Mouse (Mus musculus) inflammation-experienced regulatory T-cells, adult 16 weeks (primary cell): ENCODE data around the gene Gm8159. TPM values are rescaled to one million over a fixed set of nuclear protein-coding genes. Genes with fewer than 3 reads are reported as not detected.

Experiments
- polyA plus RNA-seq: library from polyadenylated mRNA; unstranded; fragments of 100-300 nt; shearing (Covaris generic); gene quantifications from one replicate; pipeline ENCODE4 v1.2.1, GENCODE M21; 2017

Gene Gm8159
- polyA plus RNA-seq = not detected

DNA sequence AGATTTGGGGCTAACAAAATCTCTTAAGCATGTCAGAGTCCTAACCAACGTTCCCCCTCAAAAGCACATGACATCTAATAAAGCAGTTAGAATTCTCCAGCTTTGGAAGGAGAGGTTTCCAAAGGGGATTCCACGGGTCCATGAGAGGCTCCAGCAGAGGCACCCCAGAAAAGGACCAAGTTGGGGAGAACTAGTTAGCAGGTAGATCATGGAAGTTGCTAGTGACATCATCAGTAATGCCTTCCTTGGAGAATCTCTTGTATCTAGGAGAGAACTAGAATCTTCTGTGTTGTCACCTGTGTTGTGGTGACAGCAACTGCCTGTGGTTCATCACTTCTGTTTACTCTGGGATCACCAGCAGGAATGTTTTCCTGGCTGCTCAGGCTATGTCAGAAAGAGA lies at the start of gene Gm8159:
Gm8159 (plus strand) TSS at position 301 of the 400 bp plus-strand sequence.

DNA sequence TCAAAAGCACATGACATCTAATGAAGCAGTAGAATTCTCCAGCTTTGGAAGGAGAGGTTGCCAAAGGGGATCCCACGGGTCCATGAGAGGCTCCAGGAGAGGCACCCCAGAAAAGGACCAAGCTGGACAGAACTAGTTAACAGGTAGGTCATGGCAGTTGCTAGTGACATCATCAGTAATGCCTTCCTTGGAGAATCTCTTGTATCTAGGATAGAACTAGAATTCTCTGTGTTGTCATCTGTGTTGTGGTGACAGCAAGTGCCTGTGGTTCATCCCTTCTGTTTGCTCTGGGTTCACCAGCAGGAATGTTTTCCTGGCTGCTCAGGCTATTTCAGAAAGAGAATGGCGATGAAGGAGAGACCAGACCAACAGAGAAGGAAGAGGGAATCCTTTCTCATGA lies 31.7 kb downstream of the Gm8159 start, which contains the start of gene Gm3239:
Gm3239 (plus strand) TSS at position 301 of the 400 bp plus-strand sequence.

Other genes with a start within 250 kb of the Gm8159 start
- not detected for gene Gm3159, start 234.8 kb upstream of the Gm8159 start, polyA plus RNA-seq
- 7.0 TPM for gene Gm3164, start 216.9 kb upstream of the Gm8159 start, polyA plus RNA-seq
- gene Gm3173, start 201.4 kb upstream of the Gm8159 start, polyA plus RNA-seq = 2.7 TPM
- gene Gm3182, start 150.6 kb upstream of the Gm8159 start, polyA plus RNA-seq = not detected
- gene Gm3047, start 76.9 kb upstream of the Gm8159 start, polyA plus RNA-seq = not detected
- not detected for gene Gm3239, start 31.8 kb downstream of the Gm8159 start, polyA plus RNA-seq
- not detected for gene Gm7876, start 76.9 kb downstream of the Gm8159 start, polyA plus RNA-seq
- gene Gm3252, start 94.4 kb downstream of the Gm8159 start, polyA plus RNA-seq = 9.1 TPM
- not detected for gene Gm9602, start 144.0 kb downstream of the Gm8159 start, polyA plus RNA-seq
- gene Gm3269, start 205.8 kb downstream of the Gm8159 start, polyA plus RNA-seq = not detected
- gene Gm3264, start 223.2 kb downstream of the Gm8159 start, polyA plus RNA-seq = 2.8 TPM